Mouse (Mus musculus) heart, embryonic 15.5 days (tissue): ENCODE measurements at regions not wholly inside any gene's neighbourhood (a gene's known extent, or its start where the extent isn't known, plus 50 kb on each side); places are given as distances from the start of the nearest gene placed in this dataset.
"Not testable (repeated sequence)": the region's sequence is repeated elsewhere in the genome, so short reads cannot be mapped to it uniquely, and the experiment has no call there.

ENCODE experiments used
- ATAC-seq: fragments of 200-750 bp; cut with Nextera tagmentation; replicated peaks from 2 replicates; pipeline ENCODE4 v1.8.0; 2017; ENCODE audit warnings: low read depth, moderate TSS enrichment; ENCODE audit not compliant: insufficient number of reproducible peaks, insufficient read depth, low FRiP score
- H3K27ac ChIP-seq: fragments of 300-500 bp; sonication (generic); 2 replicates; pipeline ENCODE4 v1.5.1; 2015; ENCODE audit warnings: mild to moderate bottlenecking, inconsistent platforms
- H3K27me3 ChIP-seq: fragments of 300-500 bp; sonication (generic); 2 replicates; pipeline ENCODE4 v1.6.1; 2015; ENCODE audit warnings: inconsistent platforms
- H3K36me3 ChIP-seq: fragments of 300-500 bp; sonication (generic); 2 replicates; pipeline ENCODE4 v1.6.1; 2015; ENCODE audit warnings: mild to moderate bottlenecking, inconsistent platforms
- H3K4me1 ChIP-seq: fragments of 300-500 bp; sonication (generic); replicated peaks from 2 replicates; pipeline ENCODE4 v1.6.1; 2015; ENCODE audit warnings: inconsistent platforms
- H3K4me2 ChIP-seq: fragments of 300-500 bp; sonication (generic); 2 replicates; pipeline ENCODE4 v1.6.1; 2015; ENCODE audit warnings: inconsistent platforms, mild to moderate bottlenecking, moderate library complexity
- H3K4me3 ChIP-seq: fragments of 300-500 bp; sonication (generic); 2 replicates; pipeline ENCODE4 v1.5.1; 2015; ENCODE audit warnings: mild to moderate bottlenecking, inconsistent platforms
- H3K9ac ChIP-seq: fragments of 300-500 bp; sonication (generic); 2 replicates; pipeline ENCODE4 v1.6.1; 2015; ENCODE audit warnings: mild to moderate bottlenecking, inconsistent platforms
- H3K9me3 ChIP-seq: fragments of 300-500 bp; sonication (generic); replicated peaks from 2 replicates; pipeline ENCODE4 v1.6.1; 2016; ENCODE audit warnings: inconsistent platforms
- WGBS: fragments of 180-500 bp; shearing (Covaris S2); methylation state at CpG from one replicate; pipeline ENCODE4 v1.1.7; 2015; ENCODE audit warnings: mixed read lengths; 5-methylcytosine and 5-hydroxymethylcytosine counted together

GRCm38 (mm10) chr12:5955564-5955963 is 580.1 kb upstream of the Klhl29 start:
- Histone ChIP-seq H3K4me2 (no peak overlapping the region), H3K9ac (no peak overlapping the region), H3K27me3 (no peaks in the 10 kb centered on the region), H3K27ac (no peak overlapping the region), H3K4me3 (no peak overlapping the region), H3K36me3 (no peaks in the 10 kb centered on the region), H3K4me1 (no peaks in the 10 kb centered on the region), H3K9me3 (no peaks in the 10 kb centered on the region)
- ATAC-seq = no peak
- WGBS = 71% methylated on average over 5 of the region's 5 CpGs

DNA sequence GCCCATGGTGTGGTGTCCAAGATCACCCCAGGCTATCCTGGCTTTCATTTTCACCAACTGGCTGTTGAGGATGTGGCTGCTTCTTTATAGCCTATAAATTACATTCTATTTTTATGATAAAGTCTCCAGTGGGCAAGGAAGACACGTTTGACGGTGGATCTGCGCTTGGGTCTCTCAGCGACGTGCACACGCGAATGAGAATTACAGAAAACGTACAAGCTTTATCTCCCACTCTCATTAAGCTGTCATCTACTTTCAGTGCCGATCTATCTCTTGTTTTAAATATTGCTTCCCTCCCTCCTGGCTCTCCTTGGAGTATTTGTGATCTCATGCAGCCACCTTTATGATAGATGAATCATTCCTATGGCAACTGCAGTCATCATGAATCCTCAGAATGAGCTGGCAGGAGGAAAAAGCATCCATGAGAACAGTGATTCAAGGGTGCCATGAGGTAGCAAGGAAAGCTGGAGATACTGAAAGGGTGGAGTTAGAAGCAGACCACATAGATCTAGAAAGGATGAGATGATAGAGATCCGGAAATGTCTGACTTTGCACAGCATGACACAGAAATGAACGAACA is 568.0 kb upstream of the Klhl29 start:
- WGBS = 77% methylated on average over 11 of the region's 11 CpGs
- Histone ChIP-seq H3K9ac (no peak overlapping the region), H3K27ac (no peak overlapping the region), H3K27me3 (no peaks in the 10 kb centered on the region), H3K9me3 (no peaks in the 10 kb centered on the region), H3K4me2 (no peak overlapping the region), H3K36me3 (no peaks in the 10 kb centered on the region), H3K4me1 (no peaks in the 10 kb centered on the region), H3K4me3 (no peak overlapping the region)
- no peak for ATAC-seq

GRCm38 (mm10) chr12:5921262-5921661 is 545.8 kb upstream of the Klhl29 start:
- no peaks in the 10 kb centered on the region for H3K4me1 ChIP-seq
- H3K36me3 ChIP-seq = no peaks in the 10 kb centered on the region
- no peak overlapping the region for H3K4me3 ChIP-seq
- H3K4me2 ChIP-seq = no peak overlapping the region
- ATAC-seq = no peak
- H3K27ac ChIP-seq = no peak overlapping the region
- H3K9me3 ChIP-seq = no peaks in the 10 kb centered on the region
- no peak overlapping the region for H3K9ac ChIP-seq
- H3K27me3 ChIP-seq = no peaks in the 10 kb centered on the region
- WGBS = 69% methylated on average over 1 of the region's 1 CpGs

DNA sequence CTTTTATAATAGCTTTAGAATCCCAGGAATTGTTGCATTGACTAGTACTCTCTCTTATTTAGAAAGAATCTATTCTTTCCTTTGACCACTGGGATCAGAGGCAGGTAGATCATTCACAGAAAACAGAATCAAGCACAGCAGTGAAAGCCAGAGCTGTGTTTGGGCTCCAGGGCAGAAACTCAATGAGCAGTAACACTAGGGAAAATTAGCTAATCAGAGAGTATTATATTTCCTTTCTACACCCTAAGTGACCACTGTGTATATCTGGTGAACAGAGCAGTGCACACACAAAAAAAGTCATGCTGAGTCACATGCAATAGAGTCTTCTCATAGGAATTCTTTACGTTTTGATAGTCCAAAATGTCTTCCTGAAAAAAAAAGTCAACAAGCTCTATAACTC is 542.5 kb upstream of the Klhl29 start:
- Histone ChIP-seq H3K36me3 (no peaks in the 10 kb centered on the region), H3K4me1 (no peaks in the 10 kb centered on the region), H3K4me2 (no peak overlapping the region), H3K4me3 (no peak overlapping the region), H3K9ac (no peak overlapping the region), H3K9me3 (no peaks in the 10 kb centered on the region), H3K27me3 (no peaks in the 10 kb centered on the region), H3K27ac (no peak overlapping the region)
- 51% methylated on average over 1 of the region's 1 CpGs for WGBS
- no peak for ATAC-seq

DNA sequence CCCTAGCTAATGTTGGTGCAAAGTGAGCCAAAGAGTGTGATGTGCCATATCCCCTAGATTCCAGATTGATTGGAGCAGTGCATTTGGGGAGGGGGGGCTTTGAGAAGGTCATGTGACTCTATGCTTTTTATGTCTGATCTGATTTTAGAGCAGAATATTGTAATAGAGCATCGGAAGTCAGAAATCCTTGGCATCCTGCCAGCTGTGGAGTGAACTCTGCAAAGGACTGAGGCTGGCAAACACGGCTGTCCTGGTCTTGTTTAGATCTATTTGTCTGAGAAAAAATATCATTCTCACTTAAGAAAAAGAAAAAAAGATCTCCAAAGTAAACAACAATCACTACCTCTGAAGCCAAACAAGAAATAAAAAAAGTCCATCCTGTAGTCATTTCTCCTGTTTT is 530.8 kb upstream of the Klhl29 start:
- no peak for ATAC-seq
- no peak overlapping the region for H3K4me3 ChIP-seq
- WGBS = 45% methylated on average over 2 of the region's 2 CpGs
- no peaks in the 10 kb centered on the region for H3K27me3 ChIP-seq
- H3K9me3 ChIP-seq = no peaks in the 10 kb centered on the region
- no peak overlapping the region for H3K9ac ChIP-seq
- H3K27ac ChIP-seq = no peak overlapping the region
- no peaks in the 10 kb centered on the region for H3K4me1 ChIP-seq
- H3K4me2 ChIP-seq = no peak overlapping the region
- H3K36me3 ChIP-seq = no peaks in the 10 kb centered on the region

DNA sequence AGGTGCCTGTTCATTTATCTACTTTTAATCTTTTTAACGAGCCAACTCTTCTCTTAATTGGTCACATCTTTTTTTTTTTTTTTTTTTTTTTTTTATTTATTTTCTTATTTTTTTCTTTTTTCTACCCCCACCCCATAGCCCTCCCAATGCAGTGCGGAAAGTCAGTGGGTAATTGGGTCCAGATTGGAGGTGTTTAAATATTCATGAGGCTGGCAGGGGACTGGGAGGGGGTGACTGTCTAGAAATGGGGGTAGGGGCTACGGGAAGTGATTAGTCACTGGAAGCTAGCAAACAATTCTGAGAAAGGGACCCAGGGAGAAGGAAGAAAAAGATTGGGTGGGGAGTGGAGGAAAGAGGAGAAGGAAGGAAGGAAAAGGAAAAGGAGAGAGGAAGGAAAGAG is 516.3 kb upstream of the Klhl29 start:
- H3K4me1 ChIP-seq, H3K27me3 ChIP-seq, ATAC-seq, H3K9me3 ChIP-seq, H3K36me3 ChIP-seq, H3K4me3 ChIP-seq, H3K27ac ChIP-seq, H3K9ac ChIP-seq, H3K4me2 ChIP-seq: not testable (repeated sequence)
- WGBS = 62% methylated on average over 2 of the region's 3 CpGs

DNA sequence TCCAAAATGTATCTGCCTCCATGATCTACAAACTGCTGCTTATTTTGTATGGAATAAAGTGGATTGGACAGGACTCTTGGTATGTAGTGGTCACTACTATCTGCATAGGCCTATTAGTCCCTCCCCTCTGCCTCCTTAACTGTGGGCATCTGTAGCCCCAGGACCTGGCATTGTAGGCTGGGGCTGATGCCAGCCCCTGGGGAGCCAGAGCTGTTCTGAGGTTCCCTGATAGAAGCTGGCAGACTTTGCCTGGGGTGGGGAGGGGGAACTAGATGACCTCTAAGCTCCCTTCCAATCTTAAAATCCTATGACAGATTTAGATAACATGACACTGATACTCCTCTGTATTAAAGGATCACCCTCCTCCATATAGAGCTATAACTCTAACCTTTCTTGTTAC is 491.2 kb upstream of the Klhl29 start:
- no peaks in the 10 kb centered on the region for H3K4me1 ChIP-seq
- no peaks in the 10 kb centered on the region for H3K27me3 ChIP-seq
- no peaks in the 10 kb centered on the region for H3K36me3 ChIP-seq
- no peak overlapping the region for H3K4me2 ChIP-seq
- no peak overlapping the region for H3K9ac ChIP-seq
- H3K9me3 ChIP-seq = no peaks in the 10 kb centered on the region
- no peak overlapping the region for H3K4me3 ChIP-seq
- no peak overlapping the region for H3K27ac ChIP-seq
- no peak for ATAC-seq

- no peak overlapping the region for H3K4me2 ChIP-seq
- H3K27me3 ChIP-seq = no peaks in the 10 kb centered on the region
- no peaks in the 10 kb centered on the region for H3K4me1 ChIP-seq
- H3K9ac ChIP-seq = no peak overlapping the region
- WGBS = 58% methylated on average over 2 of the region's 2 CpGs
- no peak overlapping the region for H3K4me3 ChIP-seq
- ATAC-seq = no peak
- H3K27ac ChIP-seq = no peak overlapping the region
- H3K9me3 ChIP-seq = no peaks in the 10 kb centered on the region
- no peaks in the 10 kb centered on the region for H3K36me3 ChIP-seq
Measured at GRCm38 (mm10) chr12:5859795-5860194, 484.3 kb upstream of the Klhl29 start.

GRCm38 (mm10) chr12:5856421-5856820 is 480.9 kb upstream of the Klhl29 start:
- Histone ChIP-seq H3K9ac (no peak overlapping the region), H3K4me2 (no peak overlapping the region), H3K4me3 (no peak overlapping the region), H3K9me3 (no peaks in the 10 kb centered on the region), H3K36me3 (no peaks in the 10 kb centered on the region), H3K27me3 (no peaks in the 10 kb centered on the region), H3K27ac (no peak overlapping the region), H3K4me1 (no peaks in the 10 kb centered on the region)
- no peak for ATAC-seq
- 40% methylated on average over 3 of the region's 3 CpGs for WGBS

DNA sequence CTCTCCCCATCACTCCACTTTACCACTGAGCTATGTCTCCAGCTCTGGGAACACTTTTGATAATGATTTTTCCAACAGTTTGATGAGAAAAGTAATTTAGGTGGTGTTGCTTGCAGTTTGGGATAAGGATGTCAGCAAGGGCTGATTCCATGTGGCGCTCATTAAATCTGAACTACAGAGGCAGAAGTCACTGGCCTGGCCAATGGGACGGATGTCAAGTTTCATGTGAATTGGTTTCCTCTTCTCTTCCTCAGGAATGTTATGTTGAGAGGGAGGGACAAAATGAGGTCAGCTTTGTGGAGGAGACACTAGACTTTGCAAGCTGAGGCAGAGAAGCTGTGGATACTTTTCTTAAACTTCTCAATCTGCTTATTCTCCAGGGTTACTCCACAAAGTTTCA is 434.9 kb upstream of the Klhl29 start:
- H3K36me3 ChIP-seq = no peaks in the 10 kb centered on the region
- 63% methylated on average over 2 of the region's 2 CpGs for WGBS
- H3K4me1 ChIP-seq = no peaks in the 10 kb centered on the region
- ATAC-seq = no peak
- no peak overlapping the region for H3K4me2 ChIP-seq
- H3K27ac ChIP-seq = no peak overlapping the region
- H3K27me3 ChIP-seq = no peaks in the 10 kb centered on the region
- no peak overlapping the region for H3K4me3 ChIP-seq
- H3K9me3 ChIP-seq = no peaks in the 10 kb centered on the region
- no peak overlapping the region for H3K9ac ChIP-seq

DNA sequence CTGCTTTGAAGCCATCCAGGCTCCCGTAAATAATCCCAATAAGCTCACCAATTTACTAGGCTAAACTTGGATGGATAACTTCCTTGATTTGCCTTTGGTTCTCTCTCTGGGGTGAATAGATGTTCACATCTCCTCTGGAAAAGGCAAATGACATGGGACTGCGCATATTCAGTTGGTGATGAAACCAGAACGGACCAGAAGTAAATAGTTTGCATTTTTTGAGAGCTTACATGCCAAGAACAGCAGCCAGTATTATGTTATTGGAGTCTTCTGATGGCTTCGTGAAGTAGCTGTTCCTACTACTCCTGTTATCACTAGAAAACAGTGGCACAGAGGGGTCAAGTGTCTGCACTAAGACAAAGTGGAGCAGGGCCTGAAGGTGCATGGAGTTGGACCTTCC is 434.5 kb upstream of the Klhl29 start:
- 48% methylated on average over 4 of the region's 4 CpGs for WGBS
- no peak overlapping the region for H3K9ac ChIP-seq
- H3K36me3 ChIP-seq = no peaks in the 10 kb centered on the region

GRCm38 (mm10) chr12:5807996-5808886 is 432.8 kb upstream of the Klhl29 start:
- H3K4me2 ChIP-seq = peak overlapping the region; percentile 34
- no peak overlapping the region for H3K9ac ChIP-seq
- no peaks in the 10 kb centered on the region for H3K27me3 ChIP-seq
- H3K4me3 ChIP-seq = no peak overlapping the region
- ATAC-seq = no peak
- H3K36me3 ChIP-seq = no peaks in the 10 kb centered on the region
- H3K9me3 ChIP-seq = no peaks in the 10 kb centered on the region
- no peak overlapping the region for H3K27ac ChIP-seq
- H3K4me1 ChIP-seq = no peaks in the 10 kb centered on the region
- WGBS = 23% methylated on average over 18 of the region's 18 CpGs

More for the DNA sequence above, 434.5 kb upstream of the Klhl29 start:
- Histone ChIP-seq H3K9me3 (no peaks in the 10 kb centered on the region), H3K4me1 (no peaks in the 10 kb centered on the region), H3K4me2 (no peak overlapping the region), H3K4me3 (no peak overlapping the region), H3K27ac (no peak overlapping the region), H3K27me3 (no peaks in the 10 kb centered on the region)
- no peak for ATAC-seq
